Mouse (Mus musculus): ENCODE results near the gene Kcnk18. TPM values are rescaled to one million over a fixed set of nuclear protein-coding genes. Genes with fewer than 3 reads are reported as not detected.

Gene Kcnk18
- polyA plus RNA-seq, 1 experiment from 2014 or later: not detected

DNA sequence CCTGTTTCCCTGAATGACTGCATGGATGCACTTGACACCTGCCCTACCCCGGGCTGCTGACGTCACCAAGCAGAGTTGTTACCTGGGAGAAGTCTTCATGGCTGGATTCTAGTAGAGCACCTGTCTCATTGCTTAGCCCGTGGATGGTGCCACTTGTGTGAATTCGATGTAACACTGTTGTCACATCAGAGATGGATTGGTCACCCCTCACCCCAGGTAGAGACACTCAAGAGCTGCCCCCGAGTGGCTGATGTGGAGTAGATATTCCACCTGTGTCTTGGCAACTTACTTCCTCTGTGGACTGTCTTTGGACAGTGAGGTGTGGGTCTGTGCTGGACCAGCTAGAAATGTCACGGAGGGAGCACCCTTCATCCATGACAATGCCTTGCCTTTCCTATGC, 17.0 kb downstream of the Kcnk18 start:
- H3K36me3 ChIP-seq (replicated peaks): no peaks in the 10 kb centered on the region
- 83% methylated on average over 6 of the region's 6 CpGs for WGBS
- no peaks in the 10 kb centered on the region for H3K9me3 ChIP-seq
- H3K4me1 ChIP-seq: peaks cover 8% of the 10 kb centered on the region; the same call in 1 of the 2 replicates
- DNase-seq (ENCODE audit: extremely low spot score, low spot score): no peak
- H3K4me3 ChIP-seq: no peak overlapping the region
- peaks cover 26% of the 10 kb centered on the region for H3K27me3 ChIP-seq (ENCODE audit: poor library complexity, severe bottlenecking)
- no peak overlapping the region for H3K27ac ChIP-seq

DNA sequence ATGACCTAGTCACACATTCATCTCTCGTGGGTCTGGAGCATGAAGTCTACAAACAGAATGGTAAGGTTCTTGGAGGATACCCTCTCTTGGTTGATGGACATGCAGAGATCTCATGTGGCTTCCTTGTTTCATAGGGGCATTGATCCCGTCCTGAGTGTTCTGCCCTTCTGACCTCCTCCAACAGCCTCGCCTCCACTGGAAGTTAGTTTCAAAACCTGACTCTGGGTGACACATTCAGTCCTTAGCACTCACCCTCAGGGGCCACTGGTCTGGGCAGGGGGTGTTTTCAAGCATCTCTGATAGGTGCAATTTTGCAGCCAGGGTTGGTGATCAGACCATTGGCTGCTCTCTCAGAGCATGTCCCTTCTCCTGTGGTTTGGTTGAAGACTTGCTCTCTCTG, 19.6 kb downstream of the Kcnk18 start:
- Histone ChIP-seq H3K27ac (no peak overlapping the region), H3K27me3 (ENCODE audit: poor library complexity, severe bottlenecking) (peaks cover 26% of the 10 kb centered on the region), H3K4me3 (no peak overlapping the region), H3K4me1 (peaks cover 8% of the 10 kb centered on the region; the same call in 1 of the 2 replicates), H3K36me3 (replicated peaks) (no peaks in the 10 kb centered on the region), H3K9me3 (no peaks in the 10 kb centered on the region)
- 76% methylated on average over 3 of the region's 3 CpGs for WGBS
- no peak for DNase-seq (ENCODE audit: extremely low spot score, low spot score)

DNA sequence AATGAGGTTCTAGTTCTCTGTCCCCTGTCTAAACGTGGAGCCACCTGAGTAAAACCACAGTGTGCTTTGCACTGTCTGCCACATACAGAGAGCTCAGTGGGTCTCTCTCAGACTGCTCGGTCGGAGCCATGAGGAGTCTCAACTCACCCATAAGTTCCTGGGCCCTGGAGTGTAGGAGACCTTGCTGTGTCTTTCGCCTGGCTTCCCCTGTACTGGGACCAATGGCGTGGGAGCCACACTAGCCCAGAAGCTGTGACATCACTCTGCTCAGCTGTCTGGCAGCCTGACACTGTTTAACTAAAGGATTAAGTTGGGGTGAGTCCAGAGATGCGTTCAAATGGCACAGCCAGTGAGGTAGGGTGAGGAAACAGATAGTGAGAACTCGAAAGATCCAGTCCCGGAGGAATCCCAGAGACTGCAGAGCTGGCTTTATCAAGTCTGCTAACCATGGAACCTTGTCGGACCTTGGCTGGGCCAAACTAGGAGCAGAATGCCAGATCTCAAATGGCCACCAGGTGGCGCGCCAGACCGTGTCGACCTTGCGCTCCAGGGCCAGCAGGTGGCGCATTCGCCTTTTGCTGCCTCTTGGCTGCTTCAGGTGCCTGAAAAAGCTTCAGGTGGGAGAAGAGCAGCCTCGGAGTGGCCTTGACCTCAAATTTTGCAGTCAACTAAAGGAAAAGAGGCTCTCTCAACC, 20.3 kb downstream of the Kcnk18 start:
- peak; percentile 87 for DNase-seq (ENCODE audit: extremely low spot score, low spot score)
- 26% methylated on average over 17 of the region's 17 CpGs for WGBS

DNA sequence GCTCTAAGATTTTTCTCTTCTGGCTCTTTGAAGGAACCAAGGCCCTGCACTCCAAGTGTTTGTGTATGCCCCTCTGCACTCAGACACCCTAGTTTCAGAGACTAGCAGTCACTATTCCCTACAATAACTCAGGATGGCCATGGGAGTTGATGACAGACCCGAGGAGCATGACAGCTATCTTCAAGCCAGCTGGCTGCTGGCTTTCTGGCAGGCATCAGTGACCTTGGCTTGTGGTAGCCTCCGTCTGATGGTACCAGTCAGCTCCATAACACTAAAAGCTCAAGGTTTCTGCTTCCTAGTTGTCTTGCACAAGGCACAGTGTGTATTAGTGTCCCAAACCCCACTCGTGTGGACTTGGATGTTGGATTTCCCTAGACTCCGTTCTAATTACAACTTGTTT, 23.0 kb downstream of the Kcnk18 start:
- DNase-seq (ENCODE audit: extremely low spot score, low spot score): no peak

More for the DNA sequence above, 20.3 kb downstream of the Kcnk18 start:
- Histone ChIP-seq H3K9me3 (no peaks in the 10 kb centered on the region), H3K27ac (no peak overlapping the region), H3K4me1 (peaks cover 8% of the 10 kb centered on the region; the same call in 1 of the 2 replicates), H3K4me3 (no peak overlapping the region), H3K36me3 (replicated peaks) (no peaks in the 10 kb centered on the region), H3K27me3 (ENCODE audit: poor library complexity, severe bottlenecking) (peaks cover 26% of the 10 kb centered on the region)

DNA sequence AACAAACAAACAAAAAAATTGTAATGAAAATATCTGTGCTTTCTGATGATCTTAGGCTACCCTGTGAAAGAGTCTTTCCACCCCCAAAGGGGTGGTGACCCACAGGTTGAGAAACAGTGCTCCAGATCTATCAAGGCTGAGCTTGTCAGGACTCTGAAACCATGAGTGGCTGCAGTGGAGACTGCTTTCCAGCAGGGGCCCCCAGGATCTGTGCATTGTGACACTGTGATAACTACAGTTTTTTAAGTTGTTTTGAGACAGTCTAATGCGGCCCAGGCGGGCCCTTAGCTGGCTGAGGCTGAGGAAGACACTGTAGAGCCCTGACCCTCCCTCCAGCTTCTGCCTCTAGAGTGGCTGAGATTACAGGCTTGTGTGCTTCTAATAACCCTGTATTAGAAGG, 24.0 kb downstream of the Kcnk18 start:
- DNase-seq (ENCODE audit: extremely low spot score, low spot score): no peak
- 73% methylated on average over 2 of the region's 2 CpGs for WGBS
- no peak overlapping the region for H3K27ac ChIP-seq
- H3K9me3 ChIP-seq: no peaks in the 10 kb centered on the region
- peaks cover 24% of the 10 kb centered on the region for H3K27me3 ChIP-seq (ENCODE audit: poor library complexity, severe bottlenecking)
- H3K36me3 ChIP-seq (replicated peaks): no peaks in the 10 kb centered on the region
- no peak overlapping the region for H3K4me3 ChIP-seq
- 0 out of 2 replicates have a peak, but pooled peaks cover 3% of the 10 kb centered on the region for H3K4me1 ChIP-seq

More for the DNA sequence above, 23.0 kb downstream of the Kcnk18 start:
- Histone ChIP-seq H3K27me3 (ENCODE audit: poor library complexity, severe bottlenecking) (peaks cover 26% of the 10 kb centered on the region), H3K9me3 (no peaks in the 10 kb centered on the region), H3K4me3 (no peak overlapping the region), H3K4me1 (0 out of 2 replicates have a peak, but pooled peaks cover 3% of the 10 kb centered on the region), H3K36me3 (replicated peaks) (no peaks in the 10 kb centered on the region), H3K27ac (no peak overlapping the region)
- WGBS: 80% methylated on average over 4 of the region's 4 CpGs

DNA sequence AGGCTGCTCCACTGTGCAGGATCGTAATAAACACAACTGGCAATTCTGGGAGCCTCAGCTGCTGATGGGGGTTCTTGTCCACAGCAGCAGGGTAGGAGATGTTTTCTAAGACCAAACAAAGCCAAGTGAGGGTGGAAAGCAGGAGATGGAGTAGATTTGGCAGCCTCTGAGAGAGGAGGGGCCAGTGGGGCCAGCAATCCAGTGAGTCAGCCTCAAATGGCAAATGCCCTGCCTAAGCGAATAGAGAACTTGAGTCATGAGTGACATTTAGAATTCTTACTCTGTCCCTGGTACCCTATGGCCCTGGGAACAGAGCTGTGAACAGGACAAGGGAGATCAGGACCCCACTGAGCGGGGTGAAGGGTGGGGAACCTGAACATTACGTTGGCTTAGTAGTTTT, 29.1 kb downstream of the Kcnk18 start:
- H3K36me3 ChIP-seq (replicated peaks): no peaks in the 10 kb centered on the region
- no peak for DNase-seq (ENCODE audit: extremely low spot score, low spot score)
- no peak overlapping the region for H3K4me3 ChIP-seq
- no peaks in the 10 kb centered on the region for H3K9me3 ChIP-seq
- H3K27ac ChIP-seq: peak overlapping the region; percentile 3; the same call in 1 of the 2 replicates
- 0 out of 2 replicates have a peak, but pooled peaks cover 5% of the 10 kb centered on the region for H3K27me3 ChIP-seq (ENCODE audit: poor library complexity, severe bottlenecking)
- 83% methylated on average over 4 of the region's 4 CpGs for WGBS
- H3K4me1 ChIP-seq: no peaks in the 10 kb centered on the region

DNA sequence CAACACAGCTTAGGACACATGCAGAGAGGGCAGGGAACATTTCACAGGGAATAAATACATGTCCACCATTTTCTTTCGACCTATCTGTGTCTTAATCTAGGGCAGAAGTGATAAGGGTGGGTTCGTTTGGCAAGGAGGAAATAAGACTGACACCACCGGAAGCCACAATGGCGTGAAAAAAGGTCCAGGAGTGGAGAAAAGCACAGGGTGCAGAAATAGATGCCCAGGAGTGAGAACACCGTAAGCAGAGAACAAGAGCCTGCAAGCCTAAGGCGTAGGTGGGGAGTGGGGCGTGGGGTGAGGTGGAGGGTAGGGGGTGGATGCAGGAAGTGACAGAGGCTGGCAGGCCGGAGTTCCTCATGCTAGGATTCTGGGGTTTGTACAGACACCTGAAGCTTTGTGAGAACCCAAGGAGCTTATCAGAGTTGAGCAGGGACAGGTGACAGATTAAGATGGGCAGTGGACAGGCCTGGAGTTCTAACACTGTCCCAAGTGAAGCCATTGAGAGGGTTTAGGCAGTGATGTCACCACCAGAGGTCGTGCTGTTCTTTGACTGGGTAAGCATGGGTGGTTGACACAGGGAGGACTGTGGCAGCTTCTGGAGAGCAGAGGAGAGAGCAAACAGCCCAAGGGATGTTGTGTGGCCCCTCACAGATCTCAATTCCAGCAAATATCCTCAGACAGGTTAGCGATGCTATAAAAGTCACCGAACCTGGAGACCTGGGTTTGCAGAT, 29.7 kb downstream of the Kcnk18 start:
- Histone ChIP-seq H3K27ac (no peak overlapping the region), H3K9me3 (no peaks in the 10 kb centered on the region), H3K4me3 (no peak overlapping the region), H3K27me3 (ENCODE audit: poor library complexity, severe bottlenecking) (0 out of 2 replicates have a peak, but pooled peaks cover 5% of the 10 kb centered on the region), H3K36me3 (replicated peaks) (no peaks in the 10 kb centered on the region), H3K4me1 (no peaks in the 10 kb centered on the region)
- no peak for DNase-seq (ENCODE audit: extremely low spot score, low spot score)
- 81% methylated on average over 11 of the region's 11 CpGs for WGBS

DNA sequence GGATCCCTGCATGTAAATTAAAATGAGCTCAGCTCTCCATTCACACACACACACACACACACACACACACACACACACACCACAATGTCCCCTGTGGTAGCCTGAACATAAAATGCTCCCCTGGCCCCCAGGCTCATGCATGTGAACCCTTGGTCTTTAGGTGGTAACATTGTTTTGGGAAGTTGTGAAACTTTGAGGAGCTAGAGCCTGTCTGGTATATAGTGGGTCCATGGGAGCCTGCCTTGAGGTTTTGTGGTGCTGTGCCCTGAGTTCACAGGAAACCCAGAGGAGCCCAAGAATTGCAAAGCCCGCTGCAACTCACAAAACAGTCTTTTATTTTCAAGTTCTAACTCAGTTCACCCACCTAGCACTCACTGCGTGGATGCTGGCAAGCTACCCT, 33.6 kb downstream of the Kcnk18 start:
- H3K36me3 ChIP-seq (replicated peaks): no peaks in the 10 kb centered on the region
- H3K4me1 ChIP-seq: no peaks in the 10 kb centered on the region
- H3K4me3 ChIP-seq: no peak overlapping the region
- no peaks in the 10 kb centered on the region for H3K9me3 ChIP-seq
- H3K27me3 ChIP-seq (ENCODE audit: poor library complexity, severe bottlenecking): 0 out of 2 replicates have a peak, but pooled peaks cover 5% of the 10 kb centered on the region
- no peak for DNase-seq (ENCODE audit: extremely low spot score, low spot score)
- 75% methylated on average over 2 of the region's 2 CpGs for WGBS
- no peak overlapping the region for H3K27ac ChIP-seq

DNA sequence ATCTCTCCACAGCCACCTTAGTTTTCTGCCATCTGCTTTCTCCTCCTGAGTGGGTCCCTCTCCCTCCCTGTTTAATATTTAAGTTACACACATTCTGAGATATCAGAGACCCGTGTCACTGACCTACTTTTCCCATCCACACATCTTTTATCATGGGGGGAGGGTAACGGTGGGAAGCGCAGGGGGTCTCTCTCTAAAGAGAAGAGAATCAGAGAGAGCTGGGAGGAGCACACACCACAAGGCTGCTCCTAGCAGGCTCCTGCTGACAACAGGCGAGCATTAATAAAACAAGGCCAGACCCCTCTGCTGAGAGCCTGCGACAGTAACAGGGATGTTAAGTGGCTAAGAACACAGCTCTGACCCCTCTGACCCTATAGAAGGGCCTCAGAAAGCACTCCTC, 40.6 kb downstream of the Kcnk18 start:
- H3K9me3 ChIP-seq: no peaks in the 10 kb centered on the region; the same call in 1 of the 2 replicates
- no peak for DNase-seq (ENCODE audit: extremely low spot score, low spot score)
- H3K36me3 ChIP-seq (replicated peaks): no peaks in the 10 kb centered on the region
- no peak overlapping the region for H3K4me3 ChIP-seq
- peaks cover 50% of the 10 kb centered on the region for H3K27me3 ChIP-seq (ENCODE audit: poor library complexity, severe bottlenecking)
- H3K27ac ChIP-seq: no peak overlapping the region
- peaks cover 25% of the 10 kb centered on the region for H3K4me1 ChIP-seq
- 51% methylated on average over 5 of the region's 5 CpGs for WGBS

DNA sequence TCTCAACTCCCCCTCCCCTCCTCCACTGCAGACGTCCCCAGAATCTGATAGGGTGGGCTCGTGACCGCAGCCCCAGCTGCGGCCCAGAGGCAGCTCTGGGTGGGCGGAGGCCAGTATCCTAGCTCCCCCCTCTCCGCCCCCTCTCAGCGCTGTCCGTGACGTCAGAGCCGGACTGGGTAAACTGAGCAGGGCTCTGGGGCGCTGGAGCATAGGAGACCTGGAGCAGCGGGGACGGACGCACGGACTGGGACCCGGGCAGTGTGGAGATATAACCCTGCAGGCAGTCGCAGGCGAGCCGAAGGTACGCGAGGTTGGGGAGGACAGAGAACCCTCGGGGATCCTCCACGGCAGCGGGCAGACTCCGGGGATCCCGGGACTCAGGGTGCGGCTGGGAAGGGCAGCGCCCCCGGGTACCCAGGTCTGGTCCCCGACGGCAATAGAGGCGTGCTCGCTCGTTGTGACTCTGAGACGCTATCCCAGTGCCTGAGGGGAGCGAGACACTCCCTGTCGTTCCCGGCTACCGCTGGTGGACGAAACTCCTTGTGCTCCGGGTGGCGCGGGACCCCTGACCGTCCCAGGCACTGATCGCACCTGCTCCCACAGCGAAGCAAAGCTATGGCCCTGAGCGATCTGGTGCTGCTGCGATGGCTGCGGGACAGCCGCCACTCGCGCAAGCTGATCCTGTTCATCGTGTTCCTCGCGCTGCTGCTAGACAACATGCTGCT, 41.9 kb downstream of the Kcnk18 start, which contains the start of gene Slc18a2:
Gene Slc18a2, plus strand, starts transcription at position 179 of the 725 bp plus-strand sequence.
- Histone ChIP-seq H3K27me3 (ENCODE audit: poor library complexity, severe bottlenecking) (peaks cover 54% of the 10 kb centered on the region), H3K9me3 (no peaks in the 10 kb centered on the region; the same call in 1 of the 2 replicates), H3K4me3 (peak within 1 kb of the TSS; percentile 60), H3K36me3 (replicated peaks) (no peaks in the 10 kb centered on the region), H3K27ac (peak within 1 kb of the TSS; percentile 70), H3K4me1 (peaks cover 36% of the 10 kb centered on the region)
- WGBS: under 1% methylated on average over 55 of the region's 55 CpGs
- peak; percentile 27 for DNase-seq (ENCODE audit: extremely low spot score, low spot score)

DNA sequence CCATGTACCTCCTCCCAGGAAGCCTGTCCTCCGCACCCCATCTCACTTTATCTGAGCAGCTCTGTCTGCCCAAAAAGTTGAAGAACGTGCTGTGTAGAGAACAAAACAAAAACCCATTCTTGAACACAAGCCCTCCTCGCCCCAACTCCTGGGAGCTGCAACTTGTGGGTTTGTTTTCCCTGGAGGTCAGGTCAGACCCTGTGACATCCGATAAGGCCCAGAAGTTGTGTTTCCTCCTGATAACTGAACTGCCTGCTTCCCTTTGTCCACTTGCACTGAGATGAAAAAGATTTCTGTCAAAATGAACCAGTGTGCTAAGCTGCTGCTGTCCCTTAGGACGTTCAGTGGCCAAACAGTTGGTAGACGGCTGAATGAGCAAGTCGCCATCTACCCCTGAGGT, 42.6 kb downstream of the Kcnk18 start:
- Histone ChIP-seq H3K27ac (no peak overlapping the region; the same call in 1 of the 2 replicates), H3K4me1 (peaks cover 43% of the 10 kb centered on the region), H3K27me3 (ENCODE audit: poor library complexity, severe bottlenecking) (peaks cover 54% of the 10 kb centered on the region), H3K4me3 (peak overlapping the region; percentile 60), H3K36me3 (replicated peaks) (no peaks in the 10 kb centered on the region), H3K9me3 (no peaks in the 10 kb centered on the region; the same call in 1 of the 2 replicates)
- DNase-seq (ENCODE audit: extremely low spot score, low spot score): peak; percentile 19
- WGBS: 45% methylated on average over 7 of the region's 7 CpGs

DNA sequence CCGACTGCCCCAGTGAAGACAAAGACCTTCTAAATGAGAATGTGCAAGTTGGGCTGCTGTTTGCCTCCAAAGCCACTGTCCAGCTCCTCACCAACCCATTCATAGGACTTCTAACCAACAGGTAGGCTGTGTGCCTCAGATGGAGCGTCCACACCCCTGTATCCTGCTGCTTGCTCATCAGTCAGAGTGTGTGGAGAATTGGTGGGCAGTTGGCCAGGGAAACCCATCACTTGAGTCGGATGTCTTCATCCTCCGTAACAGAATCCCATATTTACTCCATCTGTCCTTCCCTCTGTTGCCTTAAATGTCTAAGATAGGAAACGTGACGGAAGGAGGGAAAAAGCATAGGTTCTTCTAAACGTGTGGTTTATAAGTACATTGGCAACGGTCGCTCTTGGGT, 44.2 kb downstream of the Kcnk18 start:
- H3K27me3 ChIP-seq (ENCODE audit: poor library complexity, severe bottlenecking): peaks cover 54% of the 10 kb centered on the region
- no peak for DNase-seq (ENCODE audit: extremely low spot score, low spot score)
- no peak overlapping the region for H3K27ac ChIP-seq
- H3K4me3 ChIP-seq: no peak overlapping the region
- H3K4me1 ChIP-seq: peaks cover 56% of the 10 kb centered on the region
- 89% methylated on average over 9 of the region's 9 CpGs for WGBS
- H3K36me3 ChIP-seq (replicated peaks): no peaks in the 10 kb centered on the region
- no peaks in the 10 kb centered on the region for H3K9me3 ChIP-seq

All from forebrain, embryonic 10.5 days (tissue).